Mouse (Mus musculus) olfactory bulb, adult 2 months (tissue): ENCODE measurements at regions not wholly inside any gene's neighbourhood (a gene's known extent, or its start where the extent isn't known, plus 50 kb on each side); places are given as distances from the start of the nearest gene placed in this dataset.

Experiments used
- CTCF ChIP-seq: fragments of 200-500 bp; IDR thresholded peaks from 2 replicates; pipeline ENCODE4 v1.5.1; 2012; ENCODE audit warnings: low read depth, mild to moderate bottlenecking, low read length, moderate library complexity; ENCODE audit not compliant: insufficient read depth
- POLR2A ChIP-seq: fragments of 200-500 bp; IDR thresholded peaks from 2 replicates; pipeline ENCODE4 v1.6.1; 2012; ENCODE audit warnings: mild to moderate bottlenecking, low read depth, low read length, moderate library complexity; ENCODE audit not compliant: insufficient read depth

GRCm38 (mm10) chr16:87784405-87784994, 85.8 kb downstream of the Bach1 start:
- no peak for TF ChIP-seq POLR2A
- no peak for TF ChIP-seq CTCF
